Mouse (Mus musculus) monocyte, adult 5-6 weeks (primary cell): ENCODE measurements around the gene Vmn1r28. TPM values are rescaled to one million over a fixed set of nuclear protein-coding genes. Genes with fewer than 3 reads are reported as not detected.
"Not testable (repeated sequence)": the region's sequence is repeated elsewhere in the genome, so short reads cannot be mapped to it uniquely, and the experiment has no call there.

ENCODE experiments used
- ATAC-seq: fragments of 153-309, 156-312 bp; replicated peaks from 2 replicates; pipeline ENCODE4 v1.8.0; 2017; ENCODE audit warnings: mild to moderate bottlenecking; ENCODE audit not compliant: low TSS enrichment, insufficient number of reproducible peaks, severe bottlenecking, poor library complexity, low FRiP score
- total RNA-seq: library from RNA; stranded (forward); fragments of 200-1000, 200-491, 200-594 nt; gene quantifications from 3 replicates; pipeline ENCODE4 v1.2.3, GENCODE M21; 2017

Vmn1r28 gene
- total RNA-seq, result not detected in 3 replicates

DNA sequence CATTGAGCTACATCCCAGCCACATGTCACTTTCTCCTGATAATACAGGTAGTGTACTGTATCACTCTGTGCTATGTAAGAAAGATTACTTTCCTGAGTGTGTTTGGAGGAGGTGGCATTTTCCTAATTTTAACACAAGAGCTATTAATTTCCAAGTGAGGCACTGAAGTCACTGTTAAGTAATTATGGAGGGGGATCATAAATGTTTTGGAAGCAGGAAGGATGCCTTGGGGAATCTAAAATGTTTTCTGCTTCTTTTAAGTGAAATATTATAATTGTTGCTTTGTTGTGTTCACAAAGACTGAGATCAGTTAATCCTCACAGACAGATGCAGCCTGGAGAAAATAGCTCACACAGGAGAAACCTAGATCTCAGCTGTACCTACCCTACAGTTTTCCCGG, at the start of gene Vmn1r28:
Gene Vmn1r28, plus strand, starts transcription at position 301 of the 400 bp plus-strand sequence.
- ATAC-seq, result no peak

DNA sequence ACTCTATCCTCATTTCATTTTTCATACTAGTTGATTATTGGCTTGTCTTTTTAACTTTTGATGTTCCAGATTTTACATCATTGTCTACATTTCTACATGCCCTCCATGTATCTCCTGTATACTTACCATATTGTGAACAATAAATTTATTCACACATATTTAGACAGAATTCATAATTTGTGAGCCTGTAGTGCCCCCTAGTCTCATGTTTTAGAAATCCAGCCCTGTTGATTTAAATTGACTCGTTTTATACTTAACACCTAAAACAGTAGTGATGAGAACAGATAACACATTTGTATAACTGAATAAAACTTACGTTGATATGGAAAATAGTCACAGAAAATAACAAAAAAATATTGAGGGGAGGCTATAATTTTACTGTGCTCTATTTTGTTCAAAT, 45.7 kb upstream of the Vmn1r28 start:
- ATAC-seq, result no peak

DNA sequence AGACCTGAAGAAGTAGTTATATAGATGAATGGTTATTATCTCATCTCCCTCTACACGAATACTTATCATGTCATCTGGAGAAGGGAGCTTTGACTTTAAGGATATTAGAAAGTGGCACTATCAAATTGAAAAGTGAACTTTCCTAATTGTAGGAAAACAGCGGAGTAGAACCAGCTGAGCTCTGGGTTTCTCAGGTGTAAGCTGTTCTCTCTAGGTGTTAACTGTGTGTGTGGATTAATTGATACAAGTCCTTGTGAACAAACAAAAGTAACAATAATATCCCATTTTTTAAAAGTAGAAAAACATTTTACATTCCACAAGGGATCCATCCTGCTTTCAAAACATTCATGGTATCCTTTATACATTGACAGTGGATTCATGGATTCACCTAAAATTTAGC, 43.1 kb upstream of the Vmn1r28 start, which contains the start of gene Vmn1r27:
Gene Vmn1r27, minus strand, starts transcription at position 101 of the 400 bp plus-strand sequence.
- ATAC-seq, result no peak

DNA sequence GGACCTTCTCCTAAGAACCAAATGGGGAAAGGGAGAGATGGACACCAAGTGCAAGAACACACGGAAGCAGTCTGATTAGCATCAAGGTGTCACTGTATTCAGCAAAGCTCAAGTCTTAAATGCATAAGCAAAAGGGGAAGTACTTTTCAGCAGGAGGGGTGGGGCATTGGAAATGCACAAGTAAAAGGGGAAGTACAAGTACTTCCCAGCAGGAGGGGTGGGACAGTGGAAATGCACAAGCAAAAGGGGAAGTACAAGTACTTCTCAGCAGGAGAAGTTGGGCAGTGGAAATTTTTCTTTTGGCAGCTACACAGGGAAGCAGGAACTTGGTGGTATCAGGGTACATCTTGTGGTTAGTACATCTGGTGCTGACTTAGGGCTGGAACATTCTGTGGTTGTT, 17.8 kb downstream of the Vmn1r28 start:
- not testable (repeated sequence) for ATAC-seq

DNA sequence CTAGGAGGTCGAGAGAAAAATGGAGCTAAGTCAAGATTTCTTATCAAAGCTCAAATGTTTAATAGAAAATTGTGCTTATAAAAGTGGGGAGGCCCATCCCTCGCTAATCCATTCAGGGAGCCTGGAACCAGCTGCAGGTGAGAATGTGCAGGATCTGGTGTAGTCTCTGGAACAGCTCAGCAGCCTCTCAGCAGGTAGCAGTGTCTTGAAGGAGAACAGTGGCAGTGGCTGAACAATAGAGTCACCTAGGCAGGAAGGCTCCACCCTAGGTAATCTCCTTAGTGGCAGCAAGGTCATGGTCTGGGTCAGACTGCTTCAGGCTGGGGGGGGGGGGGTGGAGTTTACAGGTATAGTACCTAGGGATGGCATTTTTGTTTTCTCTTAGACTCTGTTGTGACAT, 30.4 kb downstream of the Vmn1r28 start:
- ATAC-seq, result no peak

DNA sequence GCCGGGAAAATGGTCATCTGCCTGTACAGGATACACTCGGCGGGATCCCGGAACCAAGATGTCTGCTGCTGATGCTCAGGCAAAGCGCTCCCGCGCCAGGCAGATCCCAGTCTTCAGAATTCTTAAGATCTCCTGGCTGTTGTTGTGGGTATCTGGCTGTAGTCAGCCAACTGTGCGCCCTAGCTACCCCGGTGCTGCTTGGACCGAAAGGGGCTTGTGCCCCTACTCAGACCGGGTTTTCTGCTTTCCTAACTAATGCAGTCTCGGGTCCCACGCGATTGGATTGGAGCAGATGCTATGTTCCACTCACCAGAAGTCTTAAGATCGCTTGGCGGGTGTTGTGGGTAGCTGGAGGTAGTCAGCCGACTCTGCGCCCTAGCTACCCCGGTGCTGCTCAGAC, 36.7 kb downstream of the Vmn1r28 start:
- ATAC-seq, result not testable (repeated sequence)

DNA sequence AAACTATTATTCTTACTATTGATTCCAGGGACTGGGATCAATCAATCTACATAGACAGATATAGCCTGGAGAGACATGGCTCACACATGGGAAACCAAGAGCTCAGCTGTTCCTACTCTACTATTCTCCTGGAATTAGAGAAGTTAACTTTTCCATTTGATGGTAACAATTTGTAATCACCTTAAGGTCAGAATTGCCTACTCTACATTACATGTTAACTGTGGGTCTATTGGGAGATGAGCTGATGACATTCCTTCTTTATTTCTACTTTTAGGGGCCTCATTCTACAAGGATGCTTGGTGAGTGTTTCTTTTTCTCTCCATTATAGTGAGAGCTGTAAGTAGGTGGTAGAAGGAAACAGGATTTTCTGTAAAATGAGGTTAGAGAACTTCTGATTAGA, 39.4 kb downstream of the Vmn1r28 start, which contains the start of gene Vmn1r29:
Gene Vmn1r29, plus strand, starts transcription at position 301 of the 400 bp plus-strand sequence.
- no peak for ATAC-seq

Other genes starting within 250 kb of the Vmn1r28 start
- gene Vmn1r26, start 246.9 kb upstream of the Vmn1r28 start, total RNA-seq, result not detected in 3 replicates
- gene Vmn1r27, start 43.2 kb upstream of the Vmn1r28 start, total RNA-seq, result not detected in 3 replicates
- not detected in 3 replicates for gene Vmn1r29, start 39.5 kb downstream of the Vmn1r28 start, total RNA-seq
- gene Vmn1r30, start 181.3 kb downstream of the Vmn1r28 start, total RNA-seq, result not detected in 3 replicates
- not detected in 3 replicates for gene Vmn1r31, start 213.3 kb downstream of the Vmn1r28 start, total RNA-seq